Mouse (Mus musculus): ENCODE results near the gene Nudt17. TPM values are rescaled to one million over a fixed set of nuclear protein-coding genes. Genes with fewer than 3 reads are reported as not detected.
"Not testable (repeated sequence)": the region's sequence is repeated elsewhere in the genome, so short reads cannot be mapped to it uniquely, and the experiment has no call there.

Gene Nudt17
- polyA plus RNA-seq, 1 experiment from 2014 or later, result 16.3 TPM

GRCm38 (mm10) chr3:96696198-96696765 is 12.1 kb downstream of the Nudt17 start, which contains the start of gene Pias3:
Pias3 (plus strand) TSS chr3:96696384.
- H3K27me3 ChIP-seq (ENCODE audit: control insufficient read depth, insufficient read depth, low read length), result no peaks in the 10 kb centered on the region
- peak within 1 kb of the TSS; percentile 81 for H3K4me3 ChIP-seq (ENCODE audit: low read depth, low read length)
- ATAC-seq (ENCODE audit: low FRiP score) (peak; percentile 82), DNase-seq (ENCODE audit: low spot score, missing footprints) (no peak)
- H3K4me1 ChIP-seq (ENCODE audit: control insufficient read depth, insufficient read depth, low read length), result peaks cover 11% of the 10 kb centered on the region; the same call in 1 of the 2 replicates
- no peaks in the 10 kb centered on the region for H3K9me3 ChIP-seq (ENCODE audit: control insufficient read depth, low read length)
- peak within 1 kb of the TSS; percentile 71 for H3K4me2 ChIP-seq
- H3K9ac ChIP-seq (ENCODE audit: low read length), result peak within 1 kb of the TSS; percentile 86
- peaks cover 2% of the 10 kb centered on the region; the same call in 1 of the 2 replicates for H3K36me3 ChIP-seq (ENCODE audit: control insufficient read depth, insufficient read depth, low read length)
- peak within 1 kb of the TSS; percentile 90 for H3K27ac ChIP-seq (ENCODE audit: low read depth, low read length)
- WGBS, result under 1% methylated on average over 35 of the region's 35 CpGs

GRCm38 (mm10) chr3:96693579-96693978 is 14.8 kb downstream of the Nudt17 start:
- Histone ChIP-seq H3K4me1 (ENCODE audit: control insufficient read depth, insufficient read depth, low read length) (peaks cover 13% of the 10 kb centered on the region), H3K27ac (ENCODE audit: low read depth, low read length) (no peak overlapping the region), H3K9me3 (ENCODE audit: control insufficient read depth, low read length) (no peaks in the 10 kb centered on the region), H3K4me2 (no peak overlapping the region), H3K4me3 (ENCODE audit: low read depth, low read length) (no peak overlapping the region), H3K27me3 (ENCODE audit: control insufficient read depth, insufficient read depth, low read length) (no peaks in the 10 kb centered on the region), H3K9ac (ENCODE audit: low read length) (no peak overlapping the region), H3K36me3 (ENCODE audit: control insufficient read depth, insufficient read depth, low read length) (no peaks in the 10 kb centered on the region)
- no peak for DNase-seq (ENCODE audit: low spot score, missing footprints)
- 91% methylated on average over 1 of the region's 1 CpGs for WGBS
- ATAC-seq (ENCODE audit: low FRiP score), result no peak

- no peaks in the 10 kb centered on the region for H3K27me3 ChIP-seq (ENCODE audit: control insufficient read depth, insufficient read depth, low read length)
- no peak overlapping the region for H3K9ac ChIP-seq (ENCODE audit: low read length)
- H3K4me2 ChIP-seq, result no peak overlapping the region
- H3K9me3 ChIP-seq (ENCODE audit: control insufficient read depth, low read length), result no peaks in the 10 kb centered on the region
- ATAC-seq (ENCODE audit: low FRiP score) (no peak), DNase-seq (ENCODE audit: low spot score, missing footprints) (no peak)
- no peaks in the 10 kb centered on the region for H3K36me3 ChIP-seq (ENCODE audit: control insufficient read depth, insufficient read depth, low read length)
- H3K27ac ChIP-seq (ENCODE audit: low read depth, low read length), result no peak overlapping the region
- no peak overlapping the region for H3K4me3 ChIP-seq (ENCODE audit: low read depth, low read length)
- H3K4me1 ChIP-seq (ENCODE audit: control insufficient read depth, insufficient read depth, low read length), result peaks cover 7% of the 10 kb centered on the region
- WGBS, result 9% methylated on average over 3 of the region's 3 CpGs
Observed at GRCm38 (mm10) chr3:96692506-96692905, 15.9 kb downstream of the Nudt17 start.

DNA sequence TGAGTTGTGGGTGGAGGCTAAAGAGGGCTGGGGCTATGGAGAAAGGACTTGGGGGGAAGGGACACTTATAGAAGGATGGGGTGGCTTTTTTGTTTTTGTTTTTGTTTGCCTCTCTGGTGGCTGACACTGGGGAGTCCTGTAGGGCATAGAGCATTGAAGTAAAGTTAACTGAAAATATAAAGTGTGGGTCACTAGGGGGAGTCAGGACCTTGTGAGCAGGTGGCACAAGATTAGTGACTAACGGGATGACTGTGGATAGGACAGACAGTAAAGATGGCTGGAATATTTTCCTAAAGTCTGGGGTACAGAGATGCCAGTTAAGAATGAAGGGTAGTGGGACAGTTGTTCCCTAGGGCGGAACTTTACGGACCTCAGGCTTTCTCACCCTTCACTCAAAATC is 18.1 kb downstream of the Nudt17 start:
- Histone ChIP-seq H3K4me3 (ENCODE audit: low read depth, low read length) (no peak overlapping the region), H3K36me3 (ENCODE audit: control insufficient read depth, insufficient read depth, low read length) (no peaks in the 10 kb centered on the region), H3K27me3 (ENCODE audit: control insufficient read depth, insufficient read depth, low read length) (no peaks in the 10 kb centered on the region), H3K4me2 (no peak overlapping the region), H3K9ac (ENCODE audit: low read length) (no peak overlapping the region), H3K9me3 (ENCODE audit: control insufficient read depth, low read length) (no peaks in the 10 kb centered on the region), H3K27ac (ENCODE audit: low read depth, low read length) (no peak overlapping the region), H3K4me1 (ENCODE audit: control insufficient read depth, insufficient read depth, low read length) (peaks cover 6% of the 10 kb centered on the region)
- no peak for DNase-seq (ENCODE audit: low spot score, missing footprints)
- ATAC-seq (ENCODE audit: low FRiP score), result no peak
- 52% methylated on average over 3 of the region's 3 CpGs for WGBS

- no peaks in the 10 kb centered on the region for H3K9me3 ChIP-seq (ENCODE audit: control insufficient read depth, low read length)
- DNase-seq (ENCODE audit: low spot score, missing footprints), result no peak
- H3K9ac ChIP-seq (ENCODE audit: low read length), result no peak overlapping the region
- no peaks in the 10 kb centered on the region; the same call in 1 of the 2 replicates for H3K27me3 ChIP-seq (ENCODE audit: control insufficient read depth, insufficient read depth, low read length)
- H3K36me3 ChIP-seq (ENCODE audit: control insufficient read depth, insufficient read depth, low read length), result no peaks in the 10 kb centered on the region
- H3K4me3 ChIP-seq (ENCODE audit: low read depth, low read length), result no peak overlapping the region
- H3K4me1 ChIP-seq (ENCODE audit: control insufficient read depth, insufficient read depth, low read length), result peaks cover 6% of the 10 kb centered on the region
- WGBS, result 85% methylated on average over 11 of the region's 11 CpGs
- H3K27ac ChIP-seq (ENCODE audit: low read depth, low read length), result no peak overlapping the region
- ATAC-seq (ENCODE audit: low FRiP score), result no peak
- H3K4me2 ChIP-seq, result no peak overlapping the region
Observed at GRCm38 (mm10) chr3:96688854-96689253, 19.5 kb downstream of the Nudt17 start.

- H3K27ac ChIP-seq (ENCODE audit: low read depth, low read length); H3K4me1 ChIP-seq (ENCODE audit: control insufficient read depth, insufficient read depth, low read length); H3K9ac ChIP-seq (ENCODE audit: low read length); DNase-seq (ENCODE audit: low spot score, missing footprints); ATAC-seq (ENCODE audit: low FRiP score); H3K9me3 ChIP-seq (ENCODE audit: control insufficient read depth, low read length); H3K36me3 ChIP-seq (ENCODE audit: control insufficient read depth, insufficient read depth, low read length); H3K27me3 ChIP-seq (ENCODE audit: control insufficient read depth, insufficient read depth, low read length); H3K4me2 ChIP-seq; H3K4me3 ChIP-seq (ENCODE audit: low read depth, low read length): not testable (repeated sequence)
- 95% methylated on average over 5 of the region's 5 CpGs for WGBS
Observed at GRCm38 (mm10) chr3:96686057-96686456, 22.3 kb downstream of the Nudt17 start.

DNA sequence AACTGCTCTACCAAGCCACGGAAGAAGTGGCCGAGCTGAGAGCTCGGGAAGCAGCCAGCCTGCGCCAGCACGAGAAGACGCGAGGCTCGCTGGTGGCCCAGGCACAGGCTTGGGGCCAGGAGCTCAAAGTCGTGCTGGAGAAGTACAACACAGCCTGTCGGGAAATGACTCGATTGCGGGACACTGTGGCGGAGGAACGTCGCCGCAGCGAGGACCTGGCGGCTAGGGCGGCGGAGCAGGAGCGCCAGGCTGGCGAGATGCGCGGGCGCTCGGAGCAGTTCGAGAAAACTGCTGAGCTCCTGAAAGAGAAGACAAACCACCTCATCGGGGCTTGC is 23.6 kb downstream of the Nudt17 start:
- 38% methylated on average over 28 of the region's 28 CpGs for WGBS
- Histone ChIP-seq H3K4me3 (ENCODE audit: low read depth, low read length) (no peak overlapping the region; the same call in 1 of the 2 replicates), H3K9ac (ENCODE audit: low read length) (no peak overlapping the region), H3K36me3 (ENCODE audit: control insufficient read depth, insufficient read depth, low read length) (no peaks in the 10 kb centered on the region), H3K4me2 (peak overlapping the region; percentile 22; the same call in 1 of the 2 replicates), H3K9me3 (ENCODE audit: control insufficient read depth, low read length) (no peaks in the 10 kb centered on the region), H3K27ac (ENCODE audit: low read depth, low read length) (no peak overlapping the region), H3K27me3 (ENCODE audit: control insufficient read depth, insufficient read depth, low read length) (peaks cover under 1% of the 10 kb centered on the region; the same call in 1 of the 2 replicates), H3K4me1 (ENCODE audit: control insufficient read depth, insufficient read depth, low read length) (peaks cover 3% of the 10 kb centered on the region)
- DNase-seq (ENCODE audit: low spot score, missing footprints), result no peak
- ATAC-seq (ENCODE audit: low FRiP score), result no peak

- WGBS, result 62% methylated on average over 17 of the region's 17 CpGs
- Histone ChIP-seq H3K4me3 (ENCODE audit: low read depth, low read length) (no peak overlapping the region), H3K9ac (ENCODE audit: low read length) (no peak overlapping the region), H3K4me2 (peak overlapping the region; percentile 22; the same call in 1 of the 2 replicates), H3K4me1 (ENCODE audit: control insufficient read depth, insufficient read depth, low read length) (no peaks in the 10 kb centered on the region), H3K27me3 (ENCODE audit: control insufficient read depth, insufficient read depth, low read length) (peaks cover 4% of the 10 kb centered on the region; the same call in 1 of the 2 replicates), H3K36me3 (ENCODE audit: control insufficient read depth, insufficient read depth, low read length) (no peaks in the 10 kb centered on the region), H3K27ac (ENCODE audit: low read depth, low read length) (no peak overlapping the region), H3K9me3 (ENCODE audit: control insufficient read depth, low read length) (no peaks in the 10 kb centered on the region)
- no peak for DNase-seq (ENCODE audit: low spot score, missing footprints)
- ATAC-seq (ENCODE audit: low FRiP score), result no peak
Observed at GRCm38 (mm10) chr3:96684151-96684821, 24.1 kb downstream of the Nudt17 start.

DNA sequence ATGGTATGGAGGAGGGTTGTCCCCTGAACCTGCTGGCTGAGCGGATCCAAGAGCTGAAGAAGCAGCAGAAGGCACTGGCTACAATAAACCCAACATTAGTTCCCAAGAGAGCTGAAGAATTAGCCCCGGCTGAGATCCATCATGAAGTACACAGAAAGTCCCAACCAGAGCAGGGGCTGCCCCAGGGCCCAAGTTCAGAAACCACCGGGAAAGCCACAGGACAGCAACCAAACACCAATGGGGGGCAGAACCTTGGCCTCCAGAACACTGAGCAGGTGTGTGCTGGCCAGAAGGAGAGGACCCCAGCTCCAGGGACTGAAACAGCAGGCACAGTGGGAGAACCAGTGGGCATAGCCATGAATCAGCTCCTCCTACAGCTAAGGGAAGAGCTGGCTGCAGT is 24.9 kb downstream of the Nudt17 start:
- H3K27me3 ChIP-seq (ENCODE audit: control insufficient read depth, insufficient read depth, low read length), result peaks cover 4% of the 10 kb centered on the region; the same call in 1 of the 2 replicates

More for the DNA sequence above, 24.9 kb downstream of the Nudt17 start:
- H3K36me3 ChIP-seq (ENCODE audit: control insufficient read depth, insufficient read depth, low read length), result no peaks in the 10 kb centered on the region
- no peaks in the 10 kb centered on the region for H3K4me1 ChIP-seq (ENCODE audit: control insufficient read depth, insufficient read depth, low read length)
- ATAC-seq (ENCODE audit: low FRiP score) (no peak), DNase-seq (ENCODE audit: low spot score, missing footprints) (no peak)
- no peak overlapping the region for H3K27ac ChIP-seq (ENCODE audit: low read depth, low read length)
- H3K4me3 ChIP-seq (ENCODE audit: low read depth, low read length), result no peak overlapping the region
- H3K9me3 ChIP-seq (ENCODE audit: control insufficient read depth, low read length), result no peaks in the 10 kb centered on the region
- WGBS, result 79% methylated on average over 3 of the region's 3 CpGs
- no peak overlapping the region for H3K4me2 ChIP-seq
- H3K9ac ChIP-seq (ENCODE audit: low read length), result no peak overlapping the region

Data from midbrain, embryonic 11.5 days (tissue).